Mouse (Mus musculus): ENCODE results near the gene Zfp62. TPM values are rescaled to one million over a fixed set of nuclear protein-coding genes. Genes with fewer than 3 reads are reported as not detected.

Gene Zfp62
- polyA plus RNA-seq, 1 experiment from 2014 or later, result 47.6 TPM

DNA sequence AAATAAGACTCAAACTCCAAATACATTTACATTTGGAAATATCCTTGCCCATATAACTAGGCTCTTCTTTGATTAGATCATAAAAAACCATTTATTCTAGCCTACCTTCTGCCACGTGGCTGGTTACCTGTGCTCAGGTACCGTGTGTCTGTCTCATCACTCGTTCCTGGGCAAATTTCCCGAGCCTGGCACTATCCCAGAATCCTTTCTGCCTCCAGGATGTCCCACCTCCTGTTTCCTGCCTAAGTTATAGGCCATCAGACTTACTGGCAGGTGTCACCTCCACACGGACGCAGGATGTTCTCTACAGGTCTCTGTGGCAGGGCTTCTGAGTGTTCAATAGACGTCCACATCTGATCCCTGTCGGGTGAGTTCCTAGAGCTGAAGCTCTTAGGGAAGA, 62.0 kb downstream of the Zfp62 start:
- H3K27me3 ChIP-seq (ENCODE audit: control insufficient read depth, insufficient read depth, low read length), result no peaks in the 10 kb centered on the region
- 87% methylated on average over 8 of the region's 8 CpGs for WGBS
- no peaks in the 10 kb centered on the region; the same call in 1 of the 2 replicates for H3K4me1 ChIP-seq (ENCODE audit: control insufficient read depth, insufficient read depth, low read length)
- H3K27ac ChIP-seq (ENCODE audit: low read length), result no peak overlapping the region
- H3K36me3 ChIP-seq (ENCODE audit: control insufficient read depth, insufficient read depth, low read length), result peaks cover 22% of the 10 kb centered on the region
- H3K9me3 ChIP-seq (ENCODE audit: control insufficient read depth, low read depth, low read length), result no peaks in the 10 kb centered on the region
- H3K4me2 ChIP-seq (replicated peaks; ENCODE audit: low read depth, low read length), result no peak overlapping the region
- H3K4me3 ChIP-seq (ENCODE audit: low read depth, low read length), result no peak overlapping the region
- no peak overlapping the region for H3K9ac ChIP-seq (replicated peaks; ENCODE audit: low read depth, low read length)
- no peak for ATAC-seq (ENCODE audit: insufficient number of reproducible peaks, insufficient read depth, low FRiP score, low read depth)

DNA sequence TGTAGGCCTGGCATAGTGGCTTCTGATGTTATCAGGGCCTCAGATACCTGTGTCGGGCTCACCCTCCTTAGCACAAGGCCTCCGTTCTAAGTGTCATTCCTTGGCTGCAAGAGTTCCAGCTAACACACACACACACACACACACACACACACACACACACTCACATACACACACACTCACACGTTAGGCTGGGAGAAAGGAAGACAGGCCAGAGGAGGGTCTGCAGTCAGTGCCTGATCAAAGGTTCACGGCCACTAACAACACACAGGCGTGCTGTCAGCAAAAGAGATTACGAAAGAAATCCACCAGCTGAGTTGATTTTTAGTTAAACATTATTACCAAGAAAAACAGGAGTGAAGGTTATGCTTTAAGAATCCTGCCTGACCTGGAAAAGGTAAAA, 63.6 kb downstream of the Zfp62 start:
- Histone ChIP-seq H3K36me3 (ENCODE audit: control insufficient read depth, insufficient read depth, low read length) (peaks cover 7% of the 10 kb centered on the region), H3K4me2 (replicated peaks; ENCODE audit: low read depth, low read length) (no peak overlapping the region), H3K27me3 (ENCODE audit: control insufficient read depth, insufficient read depth, low read length) (no peaks in the 10 kb centered on the region), H3K9me3 (ENCODE audit: control insufficient read depth, low read depth, low read length) (no peaks in the 10 kb centered on the region), H3K9ac (replicated peaks; ENCODE audit: low read depth, low read length) (no peak overlapping the region), H3K4me3 (ENCODE audit: low read depth, low read length) (no peak overlapping the region), H3K27ac (ENCODE audit: low read length) (no peak overlapping the region), H3K4me1 (ENCODE audit: control insufficient read depth, insufficient read depth, low read length) (no peaks in the 10 kb centered on the region; the same call in 1 of the 2 replicates)
- WGBS, result 59% methylated on average over 6 of the region's 6 CpGs
- ATAC-seq (ENCODE audit: insufficient number of reproducible peaks, insufficient read depth, low FRiP score, low read depth), result no peak

DNA sequence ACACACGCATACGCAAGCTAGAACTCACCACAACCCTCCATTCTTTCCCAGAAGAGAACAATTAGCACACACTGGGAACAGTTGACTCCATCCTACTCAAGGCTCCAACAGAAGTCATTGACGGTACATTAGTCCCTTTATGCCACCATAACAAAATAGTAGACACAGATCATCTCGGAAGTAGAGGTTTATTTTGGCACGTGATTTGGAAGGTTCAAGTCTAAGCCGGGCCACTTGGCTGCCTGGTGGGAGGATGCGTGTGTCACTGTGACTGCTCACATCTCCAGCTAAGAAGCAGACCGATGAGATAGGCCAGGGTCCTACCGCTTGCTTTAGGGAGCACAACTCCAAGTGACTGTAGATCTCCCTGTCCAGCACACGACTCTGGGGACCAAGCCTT, 64.2 kb downstream of the Zfp62 start:
- no peak overlapping the region for H3K27ac ChIP-seq (ENCODE audit: low read length)
- no peaks in the 10 kb centered on the region for H3K9me3 ChIP-seq (ENCODE audit: control insufficient read depth, low read depth, low read length)
- peaks cover 3% of the 10 kb centered on the region for H3K36me3 ChIP-seq (ENCODE audit: control insufficient read depth, insufficient read depth, low read length)
- no peak overlapping the region for H3K9ac ChIP-seq (replicated peaks; ENCODE audit: low read depth, low read length)
- H3K4me2 ChIP-seq (replicated peaks; ENCODE audit: low read depth, low read length), result no peak overlapping the region
- no peak for ATAC-seq (ENCODE audit: insufficient number of reproducible peaks, insufficient read depth, low FRiP score, low read depth)
- H3K27me3 ChIP-seq (ENCODE audit: control insufficient read depth, insufficient read depth, low read length), result no peaks in the 10 kb centered on the region
- H3K4me3 ChIP-seq (ENCODE audit: low read depth, low read length), result no peak overlapping the region
- WGBS, result 87% methylated on average over 10 of the region's 10 CpGs
- no peaks in the 10 kb centered on the region; the same call in 1 of the 2 replicates for H3K4me1 ChIP-seq (ENCODE audit: control insufficient read depth, insufficient read depth, low read length)

DNA sequence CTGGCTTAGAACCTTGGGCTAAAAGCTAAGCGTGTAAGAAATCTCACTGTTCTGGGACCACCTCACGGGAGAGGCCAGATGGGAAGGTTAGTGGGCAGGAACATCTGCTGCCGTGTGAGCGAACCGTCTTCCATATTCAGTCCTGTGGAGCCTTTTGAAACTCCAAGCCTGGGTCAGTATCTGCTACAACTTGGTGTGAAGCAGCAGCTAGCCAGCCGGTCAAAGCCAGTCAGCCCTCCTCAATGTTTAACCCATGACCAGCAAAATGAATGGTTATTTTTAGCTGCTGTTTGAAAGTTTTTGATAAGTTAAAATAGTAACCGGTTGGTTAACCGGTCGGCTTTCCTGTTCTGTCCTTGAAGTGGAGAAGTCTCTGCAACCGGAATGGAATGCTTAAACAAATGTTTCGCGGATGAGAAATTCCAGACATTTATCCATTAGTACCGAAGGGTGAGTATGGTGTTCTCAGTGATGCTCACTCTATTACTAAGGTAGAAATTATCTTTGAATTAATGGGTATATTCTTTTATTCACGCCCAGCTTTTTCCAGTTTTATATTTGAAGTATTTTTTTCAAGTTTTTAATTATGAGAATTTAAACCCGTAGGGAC, 65.0 kb downstream of the Zfp62 start:
- no peaks in the 10 kb centered on the region for H3K27me3 ChIP-seq (ENCODE audit: control insufficient read depth, insufficient read depth, low read length)
- H3K4me3 ChIP-seq (ENCODE audit: low read depth, low read length), result no peak overlapping the region
- H3K9me3 ChIP-seq (ENCODE audit: control insufficient read depth, low read depth, low read length), result no peaks in the 10 kb centered on the region
- no peak for ATAC-seq (ENCODE audit: insufficient number of reproducible peaks, insufficient read depth, low FRiP score, low read depth)
- H3K4me1 ChIP-seq (ENCODE audit: control insufficient read depth, insufficient read depth, low read length), result no peaks in the 10 kb centered on the region; the same call in 1 of the 2 replicates
- no peak overlapping the region for H3K27ac ChIP-seq (ENCODE audit: low read length)
- peaks cover 3% of the 10 kb centered on the region; the same call in 1 of the 2 replicates for H3K36me3 ChIP-seq (ENCODE audit: control insufficient read depth, insufficient read depth, low read length)
- H3K9ac ChIP-seq (replicated peaks; ENCODE audit: low read depth, low read length), result no peak overlapping the region
- H3K4me2 ChIP-seq (replicated peaks; ENCODE audit: low read depth, low read length), result no peak overlapping the region
- WGBS, result 60% methylated on average over 15 of the region's 15 CpGs

Other genes with a start within 250 kb of the Zfp62 start
- 0.21 TPM in 1 of 2 replicates, not detected in the other for gene Olfr56, start 224.4 kb upstream of the Zfp62 start, polyA plus RNA-seq (2014; fragmentation: Nextera tagmentation; extraction: Ambion mirVana)
- 0.67 and 0.73 TPM in 2 replicates for gene 9930111J21Rik1, start 223.9 kb upstream of the Zfp62 start, polyA plus RNA-seq (2014; fragmentation: Nextera tagmentation; extraction: Ambion mirVana)
- not detected in 2 replicates for gene Gm12185, start 211.1 kb upstream of the Zfp62 start, polyA plus RNA-seq (2014; fragmentation: Nextera tagmentation; extraction: Ambion mirVana)
- 1.0 and 1.4 TPM in 2 replicates for gene Tgtp1, start 209.1 kb upstream of the Zfp62 start, polyA plus RNA-seq (2014; fragmentation: Nextera tagmentation; extraction: Ambion mirVana)
- gene 9930111J21Rik2, start 152.1 kb upstream of the Zfp62 start, polyA plus RNA-seq (2014; fragmentation: Nextera tagmentation; extraction: Ambion mirVana), result 0.81 and 1.2 TPM in 2 replicates
- gene Tgtp2, start 139.1 kb upstream of the Zfp62 start, polyA plus RNA-seq (2014; fragmentation: Nextera tagmentation; extraction: Ambion mirVana), result 0.10 TPM in 1 of 2 replicates, not detected in the other
- gene Ifi47, start 126.7 kb upstream of the Zfp62 start, polyA plus RNA-seq (2014; fragmentation: Nextera tagmentation; extraction: Ambion mirVana), result 1.6 and 2.2 TPM in 2 replicates
- gene Olfr1396, start 88.4 kb upstream of the Zfp62 start, polyA plus RNA-seq (2014; fragmentation: Nextera tagmentation; extraction: Ambion mirVana), result 0.08 TPM in 1 of 2 replicates, not detected in the other
- not detected in 2 replicates for gene Olfr1395, start 61.0 kb upstream of the Zfp62 start, polyA plus RNA-seq (2014; fragmentation: Nextera tagmentation; extraction: Ambion mirVana)
- gene Olfr1394, start 48.9 kb upstream of the Zfp62 start, polyA plus RNA-seq (2014; fragmentation: Nextera tagmentation; extraction: Ambion mirVana), result not detected in 2 replicates
- 2.4 TPM in 2 replicates for gene Btnl9, start 16.1 kb upstream of the Zfp62 start, polyA plus RNA-seq (2014; fragmentation: Nextera tagmentation; extraction: Ambion mirVana)
- gene Mgat1, start 40.9 kb downstream of the Zfp62 start, polyA plus RNA-seq (2014; fragmentation: Nextera tagmentation; extraction: Ambion mirVana), result 55.0 and 62.5 TPM in 2 replicates
- gene Olfr1393, start 75.0 kb downstream of the Zfp62 start, polyA plus RNA-seq (2014; fragmentation: Nextera tagmentation; extraction: Ambion mirVana), result 0.28 TPM in 1 of 2 replicates, not detected in the other
- gene Olfr1392, start 82.0 kb downstream of the Zfp62 start, polyA plus RNA-seq (2014; fragmentation: Nextera tagmentation; extraction: Ambion mirVana), result 0.13 TPM in 1 of 2 replicates, not detected in the other
- gene Olfr10, start 101.4 kb downstream of the Zfp62 start, polyA plus RNA-seq (2014; fragmentation: Nextera tagmentation; extraction: Ambion mirVana), result not detected in 2 replicates
- not detected in 2 replicates for gene Olfr1391, start 119.5 kb downstream of the Zfp62 start, polyA plus RNA-seq (2014; fragmentation: Nextera tagmentation; extraction: Ambion mirVana)
- not detected in 2 replicates for gene Olfr1390, start 131.9 kb downstream of the Zfp62 start, polyA plus RNA-seq (2014; fragmentation: Nextera tagmentation; extraction: Ambion mirVana)
- not detected in 2 replicates for gene Olfr1389, start 219.8 kb downstream of the Zfp62 start, polyA plus RNA-seq (2014; fragmentation: Nextera tagmentation; extraction: Ambion mirVana)
- 0.20 and 0.29 TPM in 2 replicates for gene Olfr1388, start 233.3 kb downstream of the Zfp62 start, polyA plus RNA-seq (2014; fragmentation: Nextera tagmentation; extraction: Ambion mirVana)

All from stomach, embryonic 14.5 days (tissue).